Mouse (Mus musculus) CH12.LX (cell line): ENCODE measurements at regions not wholly inside any gene's neighbourhood (a gene's known extent, or its start where the extent isn't known, plus 50 kb on each side); places are given as distances from the start of the nearest gene placed in this dataset.

ENCODE experiments used
- BHLHE40 ChIP-seq: IDR thresholded peaks from 2 replicates; pipeline ENCODE4 v1.6.1; 2011; ENCODE audit warnings: mild to moderate bottlenecking, low read depth, low read length, improper control_type of control experiment
- CHD2 ChIP-seq: IDR thresholded peaks from 2 replicates; pipeline ENCODE4 v1.6.1; 2011; ENCODE audit warnings: low read length, improper control_type of control experiment
- CTCF ChIP-seq, 2 experiments: IDR thresholded peaks in 1 of 2; conservative IDR thresholded peaks in 1 of 2; 2 replicates each; pipeline ENCODE4 v1.5.1; 2011 to 2012; ENCODE audit warnings: low read depth in 2 of 2, low read length in 2 of 2, improper control_type of control experiment in 1 of 2, inconsistent platforms in 1 of 2, mild to moderate bottlenecking in 1 of 2, moderate library complexity in 1 of 2
- GABPA ChIP-seq: IDR thresholded peaks from 2 replicates; pipeline ENCODE4 v1.6.1; 2012; ENCODE audit warnings: low read depth, low read length, improper control_type of control experiment, inconsistent platforms; ENCODE audit not compliant: insufficient replicate concordance
- KAT2A ChIP-seq: IDR thresholded peaks from 2 replicates; pipeline ENCODE4 v1.6.1; 2012; ENCODE audit warnings: low read length, improper control_type of control experiment, inconsistent platforms; ENCODE audit not compliant: insufficient replicate concordance
- NELFE ChIP-seq: IDR thresholded peaks from 2 replicates; pipeline ENCODE4 v1.6.1; 2011; ENCODE audit warnings: low read depth, low read length, improper control_type of control experiment
- POLR2A ChIP-seq: IDR thresholded peaks from 2 replicates; pipeline ENCODE4 v1.6.1; 2011; ENCODE audit warnings: low read depth, mild to moderate bottlenecking, improper control_type of control experiment, low read length
- POLR2AphosphoS2 ChIP-seq: IDR thresholded peaks from 2 replicates; pipeline ENCODE4 v1.6.1; 2011; ENCODE audit warnings: low read depth, low read length, improper control_type of control experiment
- SMC3 ChIP-seq: IDR thresholded peaks from 2 replicates; pipeline ENCODE4 v1.6.1; 2011; ENCODE audit warnings: low read depth, low read length, improper control_type of control experiment
- TCF12 ChIP-seq: IDR thresholded peaks from 2 replicates; pipeline ENCODE4 v1.6.1; 2014; ENCODE audit warnings: low read depth, mild to moderate bottlenecking, inconsistent platforms, low read length, improper control_type of control experiment
- UBTF ChIP-seq: IDR thresholded peaks from 2 replicates; pipeline ENCODE4 v1.6.1; 2012; ENCODE audit warnings: low read depth, mild to moderate bottlenecking, inconsistent platforms, low read length, improper control_type of control experiment, moderate library complexity
- USF1 ChIP-seq: IDR thresholded peaks from 2 replicates; pipeline ENCODE4 v1.6.1; 2014; ENCODE audit warnings: low read depth, mild to moderate bottlenecking, inconsistent platforms, low read length, improper control_type of control experiment
- ZKSCAN1 ChIP-seq: IDR thresholded peaks from 2 replicates; pipeline ENCODE4 v1.6.1; 2012; ENCODE audit warnings: low read depth, inconsistent platforms, low read length, improper control_type of control experiment, borderline replicate concordance
- ZMIZ1 ChIP-seq: IDR thresholded peaks from 2 replicates; pipeline ENCODE4 v1.6.1; 2012; ENCODE audit warnings: low read depth, mild to moderate bottlenecking, inconsistent platforms, low read length, improper control_type of control experiment

DNA sequence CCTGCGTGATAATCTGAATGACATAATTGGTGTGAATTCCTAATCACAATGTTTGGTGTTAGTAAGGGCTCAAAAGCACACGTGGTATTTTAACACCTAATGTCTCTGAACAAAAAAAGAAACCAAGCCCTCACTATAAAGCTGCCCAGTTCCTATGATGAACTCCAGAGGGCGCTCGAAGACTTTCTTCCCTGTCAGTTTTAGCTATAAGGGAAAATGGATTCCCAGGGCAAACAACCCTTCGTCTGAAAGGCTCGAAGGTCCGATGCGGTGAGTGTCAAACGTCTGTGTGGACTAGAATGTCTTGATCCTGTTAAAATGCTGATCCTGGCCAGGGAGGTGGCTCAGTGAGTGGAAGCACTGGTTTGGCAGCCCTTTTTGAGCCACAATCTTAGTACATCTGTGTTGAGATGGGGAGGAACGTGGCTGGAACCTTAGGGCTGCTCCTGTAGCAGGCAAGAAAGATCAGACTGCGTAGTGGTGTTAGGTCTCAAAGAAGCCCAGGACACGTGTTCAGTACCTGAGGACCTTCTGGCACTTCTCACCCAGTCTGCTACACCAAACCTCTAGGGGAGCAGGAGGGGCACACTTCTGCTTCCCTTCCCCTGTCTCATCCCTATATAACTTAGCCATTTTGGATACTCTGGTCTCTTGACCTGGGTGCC lies 68.6 kb upstream of the Gnaq start:
- TF ChIP-seq POLR2A (0 out of 2 replicates have a peak, but pooled peaks have one; percentile 26), SMC3 (peak; percentile 94), CHD2 (no peak), GABPA (no peak), UBTF (no peak), CTCF (conservative IDR thresholded peaks at IDR 0.05 in 1 of 2, IDR thresholded peaks at IDR 0.05 in 1 of 2; ENCODE audit: low read depth in 2 of 2, low read length in 2 of 2) (peak; percentile 93 to 94), USF1 (no peak), BHLHE40 (no peak), ZKSCAN1 (no peak), POLR2AphosphoS2 (no peak), KAT2A (no peak), TCF12 (peak; percentile 48), ZMIZ1 (no peak), NELFE (0 out of 2 replicates have a peak, but pooled peaks have one; percentile 15)
